Mouse (Mus musculus) ovary, adult 18-20 months (tissue): ENCODE measurements around the gene Xrn1.
"Not testable (repeated sequence)": the region's sequence is repeated elsewhere in the genome, so short reads cannot be mapped to it uniquely, and the experiment has no call there.

Source experiments
- DNase-seq: peaks from one replicate; pipeline ENCODE4 v3.0.0; 2022; ENCODE audit warnings: low spot score, mixed read lengths

The Xrn1 gene

GRCm38 (mm10) chr9:96054878-96055277 lies 100.3 kb downstream of the Xrn1 start:
- DNase-seq, result no peak

GRCm38 (mm10) chr9:96056417-96057223 lies 102.1 kb downstream of the Xrn1 start:
- DNase-seq, result no peak

GRCm38 (mm10) chr9:96063083-96063802 lies 108.7 kb downstream of the Xrn1 start:
- no peak for DNase-seq

GRCm38 (mm10) chr9:96063803-96064475 lies 109.4 kb downstream of the Xrn1 start:
- DNase-seq, result no peak

- DNase-seq, result no peak
Observed at GRCm38 (mm10) chr9:96067507-96067906, 112.9 kb downstream of the Xrn1 start.

- DNase-seq, result no peak
Observed at GRCm38 (mm10) chr9:96078752-96079315, 124.3 kb downstream of the Xrn1 start.

- no peak for DNase-seq
Observed at GRCm38 (mm10) chr9:96085293-96085692, 130.7 kb downstream of the Xrn1 start.

DNA sequence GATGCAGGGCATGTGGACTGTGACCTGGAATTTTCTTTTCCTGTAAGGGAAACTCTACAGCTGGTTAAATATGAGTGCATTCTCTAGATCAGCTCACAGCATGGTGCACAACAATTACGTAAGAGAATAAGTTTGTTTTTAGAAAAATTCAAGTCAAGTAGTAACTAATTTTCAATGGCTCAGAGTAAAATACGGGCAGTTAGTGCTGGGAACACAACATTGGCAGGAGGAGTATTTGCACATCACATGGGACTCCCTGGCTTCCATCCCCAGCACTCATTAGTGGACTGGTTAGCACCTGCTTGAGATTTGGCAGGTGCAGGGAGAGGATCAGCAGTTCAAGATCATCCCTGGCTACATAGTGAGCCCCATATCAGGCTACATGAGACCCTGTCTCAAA lies 133.1 kb downstream of the Xrn1 start:
- no peak for DNase-seq

DNA sequence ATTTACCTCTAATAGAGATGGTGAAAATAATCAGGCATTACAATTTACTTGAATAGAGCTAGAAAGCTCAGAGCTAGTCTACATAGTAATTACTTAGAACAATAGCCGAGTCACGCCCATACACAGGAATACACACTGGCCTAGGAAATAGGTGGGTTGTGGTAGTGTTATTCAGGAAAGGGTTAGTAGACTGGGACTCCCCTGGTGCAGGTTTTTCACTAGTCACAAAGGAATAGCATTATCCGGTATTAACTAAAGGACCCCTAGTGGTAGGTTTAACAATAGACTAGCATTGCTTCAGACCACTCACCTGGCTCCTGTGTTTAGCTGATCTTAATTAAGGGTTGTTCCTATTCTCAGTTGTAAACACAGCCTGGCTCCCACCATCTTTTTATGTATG lies 133.9 kb downstream of the Xrn1 start:
- DNase-seq, result not testable (repeated sequence)

GRCm38 (mm10) chr9:96092637-96093036 lies 138.1 kb downstream of the Xrn1 start:
- not testable (repeated sequence) for DNase-seq

DNA sequence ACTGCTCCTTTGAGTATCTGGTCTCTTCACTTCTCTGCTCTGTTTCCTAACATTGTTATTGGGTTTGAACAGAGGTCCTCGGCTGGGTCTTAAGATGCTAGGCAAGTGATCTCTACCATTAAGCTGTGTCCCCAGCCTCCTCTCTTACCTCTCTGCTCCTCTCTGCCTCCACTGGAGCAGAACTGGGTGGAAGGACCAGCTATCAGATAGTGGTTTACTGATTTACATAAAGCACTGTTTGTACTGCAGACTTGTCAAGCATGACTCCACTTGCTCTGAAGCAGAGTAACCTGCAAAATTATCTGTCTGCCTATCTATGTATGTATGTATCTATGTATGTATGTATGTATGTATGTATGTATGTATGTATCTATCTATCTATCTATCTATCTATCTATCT lies 138.7 kb downstream of the Xrn1 start:
- no peak for DNase-seq

- DNase-seq, result no peak
Observed at GRCm38 (mm10) chr9:96094341-96094740, 139.8 kb downstream of the Xrn1 start.

- no peak for DNase-seq
Observed at GRCm38 (mm10) chr9:96095192-96095591, 140.6 kb downstream of the Xrn1 start.

GRCm38 (mm10) chr9:96102846-96103245 lies 148.3 kb downstream of the Xrn1 start:
- no peak for DNase-seq
